Mouse (Mus musculus): ENCODE results near the gene Olfr1358.
"Not testable (repeated sequence)": the region's sequence is repeated elsewhere in the genome, so short reads cannot be mapped to it uniquely, and the experiment has no call there.

Olfr1358 gene

GRCm38 (mm10) chr10:78517128-78517527 is at the start of gene Olfr1358:
TSS of gene Olfr1358 (plus strand) at chr10:78517428.
- DNase-seq (ENCODE audit: low spot score in 2 of 2): no peak

- DNase-seq (ENCODE audit: low spot score in 2 of 2): no peak
Measured at GRCm38 (mm10) chr10:78467761-78468310, 49.4 kb upstream of the Olfr1358 start.

DNA sequence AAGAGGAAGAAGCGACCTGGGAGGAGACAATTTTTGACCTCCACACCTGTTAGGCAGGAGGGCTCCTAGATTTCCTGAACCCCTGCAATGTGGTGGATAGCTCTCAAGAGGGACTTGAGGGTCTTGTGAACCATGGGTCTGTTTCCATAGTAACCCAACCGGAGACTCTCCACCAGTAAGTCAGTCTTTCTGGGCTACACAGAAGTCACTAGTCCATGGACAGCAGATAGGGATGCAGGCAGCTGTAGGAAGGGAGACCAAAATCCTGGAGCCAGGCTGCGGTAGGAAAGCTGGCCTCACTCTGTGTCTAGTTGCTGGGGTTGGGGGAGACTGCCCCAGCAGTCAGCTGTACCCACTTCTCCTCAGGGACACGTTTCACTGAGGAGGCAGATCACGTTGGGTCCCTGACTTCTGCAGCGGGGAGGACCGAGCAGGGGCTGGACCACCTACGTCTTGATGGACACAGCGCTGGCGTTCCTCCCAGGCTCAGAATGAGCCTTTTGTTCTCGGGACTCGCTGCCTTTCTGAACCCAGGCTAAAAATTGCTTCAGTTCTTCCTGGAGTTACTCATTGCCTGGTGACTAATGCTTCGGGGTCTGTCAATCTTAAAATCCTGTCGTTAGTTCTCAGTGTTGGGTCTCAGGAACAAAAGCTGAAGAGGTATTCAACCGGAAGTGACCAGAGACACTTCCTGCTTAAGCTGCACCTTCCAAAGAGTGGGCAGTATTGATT is 46.5 kb upstream of the Olfr1358 start:
- no peak for DNase-seq (ENCODE audit: low spot score in 2 of 2)

GRCm38 (mm10) chr10:78472046-78472445 is 45.2 kb upstream of the Olfr1358 start:
- DNase-seq (ENCODE audit: low spot score in 2 of 2): no peak

- no peak for DNase-seq (ENCODE audit: low spot score in 2 of 2)
Measured at GRCm38 (mm10) chr10:78473434-78473833, 43.8 kb upstream of the Olfr1358 start.

DNA sequence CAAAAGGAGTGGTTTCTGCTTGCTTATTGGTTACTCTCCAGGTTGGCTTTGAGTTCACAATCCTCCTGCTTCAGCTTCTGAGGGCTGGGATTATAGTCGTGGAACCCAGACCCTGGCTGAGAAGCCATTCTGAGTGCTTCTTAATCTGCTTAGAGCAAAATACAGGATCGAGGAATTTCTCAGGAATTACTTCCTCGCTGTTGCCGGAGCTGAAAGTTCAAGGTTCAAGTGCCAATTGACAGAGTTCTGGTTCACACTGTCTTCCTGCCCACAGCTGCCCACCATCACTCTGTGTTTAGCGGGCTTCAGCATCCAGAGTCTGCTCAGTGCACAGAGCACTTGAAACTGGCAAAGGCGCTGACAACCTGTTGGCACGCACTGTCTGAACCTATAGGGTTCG is 42.5 kb upstream of the Olfr1358 start:
- no peak for DNase-seq (ENCODE audit: low spot score in 2 of 2)

- DNase-seq (ENCODE audit: low spot score in 2 of 2): no peak
Measured at GRCm38 (mm10) chr10:78476821-78477220, 40.4 kb upstream of the Olfr1358 start.

- no peak for DNase-seq (ENCODE audit: low spot score in 2 of 2)
Measured at GRCm38 (mm10) chr10:78480954-78481927, 36.0 kb upstream of the Olfr1358 start.

- no peak for DNase-seq (ENCODE audit: low spot score in 2 of 2)
Measured at GRCm38 (mm10) chr10:78481928-78482499, 35.2 kb upstream of the Olfr1358 start.

- DNase-seq (ENCODE audit: low spot score in 2 of 2): not testable (repeated sequence)
Measured at GRCm38 (mm10) chr10:78485369-78485768, 31.9 kb upstream of the Olfr1358 start.

DNA sequence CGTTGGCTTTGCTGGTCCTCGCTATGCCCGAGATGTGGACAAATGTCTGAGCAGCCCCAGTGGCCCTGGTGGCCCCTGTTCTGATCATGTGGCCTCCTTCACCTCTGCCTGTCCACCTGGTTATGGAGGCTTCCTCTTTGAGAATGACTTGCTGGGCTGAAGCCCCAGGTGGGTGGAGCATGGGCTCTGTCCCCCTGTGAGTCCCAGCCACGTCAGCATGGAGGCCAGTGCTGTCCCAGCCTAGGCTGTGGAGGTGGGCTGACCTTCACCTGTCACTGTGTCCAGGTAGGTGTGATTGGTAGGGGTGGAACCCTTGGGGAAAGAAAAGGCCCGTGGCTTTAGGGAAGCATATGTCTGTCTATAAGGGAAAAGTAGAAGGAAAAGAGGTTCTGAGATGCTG is 30.4 kb upstream of the Olfr1358 start:
- no peak for DNase-seq (ENCODE audit: low spot score in 2 of 2)

- peak; percentile 56 to 69 for DNase-seq (ENCODE audit: low spot score in 2 of 2)
Measured at GRCm38 (mm10) chr10:78487431-78488086, 29.7 kb upstream of the Olfr1358 start.

DNA sequence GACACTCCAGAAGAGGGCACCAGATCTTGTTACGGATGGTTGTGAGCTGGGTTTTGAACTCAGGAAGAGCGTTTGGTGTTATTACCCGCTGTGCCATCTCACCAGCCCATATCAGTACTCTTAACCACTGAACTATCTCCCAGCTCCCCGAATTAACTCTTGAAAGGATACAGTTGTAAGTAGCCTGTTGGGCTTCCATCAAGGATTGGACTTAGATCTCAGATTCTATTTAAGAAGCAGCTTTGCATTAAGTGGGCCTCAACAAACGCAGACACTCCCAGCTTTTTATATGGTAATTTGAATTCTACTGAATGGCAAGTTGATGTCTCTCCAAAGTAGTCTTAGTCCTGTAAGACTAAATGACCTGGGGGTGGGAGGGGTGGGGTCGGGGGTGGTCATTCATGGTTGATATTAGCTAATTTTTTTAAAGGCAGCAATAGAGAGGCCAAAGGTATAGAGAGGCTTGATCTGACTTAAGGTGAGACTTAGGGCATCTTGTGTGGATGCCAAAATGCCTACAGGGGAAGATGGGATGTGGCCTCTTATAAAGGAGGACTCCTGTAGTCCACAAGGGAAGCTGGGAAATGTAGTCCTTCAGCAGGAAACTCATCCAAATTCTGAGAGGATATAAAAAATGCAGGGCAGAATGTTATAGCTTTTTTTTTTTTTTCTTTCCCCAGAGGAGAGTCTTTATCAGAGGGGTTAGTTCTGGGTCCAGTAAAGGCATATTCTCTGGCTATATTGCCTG is 14.1 kb upstream of the Olfr1358 start:
- no peak for DNase-seq (ENCODE audit: low spot score in 2 of 2)

DNA sequence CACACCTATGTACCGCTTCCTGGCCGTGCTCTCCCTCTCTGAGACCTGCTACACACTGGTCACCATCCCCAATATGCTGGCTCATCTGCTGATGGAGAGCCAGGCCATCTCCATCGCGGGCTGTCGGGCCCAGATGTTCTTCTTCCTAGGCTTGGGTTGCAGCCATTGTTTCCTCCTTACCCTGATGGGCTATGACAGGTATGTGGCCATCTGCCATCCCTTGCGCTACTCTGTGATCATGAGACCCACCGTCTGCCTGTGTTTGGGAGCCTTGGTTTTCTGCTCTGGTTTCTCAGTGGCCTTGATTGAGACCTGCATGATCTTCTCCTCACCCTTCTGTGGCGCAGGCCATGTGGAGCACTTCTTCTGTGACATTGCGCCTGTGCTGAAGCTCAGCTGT is 2.6 kb downstream of the Olfr1358 start:
- no peak for DNase-seq (ENCODE audit: low spot score in 2 of 2)

DNA sequence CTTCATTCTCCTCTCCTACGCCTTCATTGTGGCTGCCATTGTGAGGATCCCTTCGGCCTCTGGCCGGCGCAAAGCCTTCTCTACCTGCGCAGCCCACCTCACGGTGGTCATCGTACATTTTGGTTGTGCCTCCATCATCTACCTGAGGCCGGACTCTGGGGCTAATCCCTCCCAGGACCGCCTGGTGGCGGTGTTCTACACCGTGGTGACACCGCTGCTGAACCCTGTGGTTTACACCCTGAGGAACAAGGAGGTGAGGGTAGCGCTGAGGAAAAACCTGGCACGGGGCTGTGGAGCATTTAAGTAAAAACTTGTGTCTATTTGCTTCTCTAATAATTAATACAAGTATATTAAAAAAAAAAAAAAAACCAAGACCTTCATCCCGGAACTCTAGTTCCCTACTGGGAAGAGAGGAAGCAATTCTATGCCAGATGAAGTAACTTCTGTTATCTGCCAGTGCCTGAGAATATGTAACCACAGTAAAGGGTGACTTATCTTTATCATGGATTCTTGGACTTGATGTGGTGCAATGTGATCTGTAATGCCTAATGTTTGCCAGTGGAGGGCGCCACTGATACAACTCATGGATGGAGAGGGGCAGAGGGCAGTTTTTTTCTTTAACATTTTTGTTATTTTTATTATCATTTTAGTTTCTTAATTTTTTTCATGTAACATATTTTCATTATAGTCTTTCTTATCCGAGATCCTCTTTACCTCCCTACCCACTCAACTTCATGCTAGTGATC is 3.2 kb downstream of the Olfr1358 start:
- no peak for DNase-seq (ENCODE audit: low spot score in 2 of 2)

DNA sequence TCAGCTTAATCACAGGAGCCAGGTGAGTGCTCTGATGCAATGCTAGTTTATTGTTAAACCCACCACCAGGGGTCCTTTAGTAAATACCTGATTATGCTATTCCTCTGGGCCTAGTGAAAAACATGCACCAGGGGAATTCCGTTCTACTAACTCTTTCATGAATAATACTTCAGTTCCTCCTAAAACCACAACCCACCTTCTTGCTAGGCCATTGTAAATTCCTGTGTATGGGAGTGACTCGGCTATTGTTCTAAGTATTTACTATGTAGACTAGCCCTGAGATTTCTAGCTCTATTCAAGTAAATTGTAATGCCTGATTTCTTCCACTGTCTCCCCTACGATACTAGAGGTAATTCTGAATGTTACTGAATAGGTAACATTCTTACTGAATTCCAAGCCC is 7.8 kb downstream of the Olfr1358 start:
- DNase-seq (ENCODE audit: low spot score in 2 of 2): not testable (repeated sequence)

DNA sequence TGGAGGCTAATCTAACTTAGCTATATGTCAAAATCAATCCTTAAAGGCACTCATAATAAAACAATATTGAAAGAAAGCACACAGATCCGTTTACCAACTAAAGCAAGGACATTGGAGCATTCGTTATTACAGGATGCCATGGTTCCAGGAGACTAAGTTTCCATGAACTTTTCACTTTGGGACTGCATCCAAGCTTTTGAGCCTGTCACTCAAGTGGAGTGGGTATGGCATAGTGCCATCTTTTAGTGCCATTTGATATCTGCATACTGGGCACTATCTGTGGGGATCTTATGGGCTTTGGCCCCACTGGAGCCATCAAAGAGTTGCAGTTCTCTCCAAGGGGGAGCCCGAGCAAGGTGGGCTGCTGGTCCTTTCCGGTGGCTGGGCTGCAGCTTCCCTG is 8.3 kb downstream of the Olfr1358 start:
- DNase-seq (ENCODE audit: low spot score in 2 of 2): no peak

DNA sequence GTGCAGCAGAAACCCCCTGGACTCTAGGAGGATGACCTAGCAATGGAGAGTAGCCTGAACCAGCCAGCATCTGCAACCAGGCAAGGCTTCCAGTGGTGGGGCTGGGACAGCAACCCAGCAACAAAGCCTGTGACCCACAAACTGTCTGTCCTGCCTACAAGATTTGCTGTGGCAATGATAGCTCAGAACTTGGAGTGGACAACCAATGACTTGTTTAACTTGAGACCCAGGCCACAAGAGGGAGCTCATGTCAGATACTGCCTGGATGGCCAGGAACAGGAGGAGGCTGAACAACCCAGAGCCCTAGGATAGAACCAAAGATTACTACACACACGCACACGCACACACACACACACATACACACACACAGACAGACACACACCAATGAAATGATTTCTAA is 23.7 kb downstream of the Olfr1358 start:
- DNase-seq (ENCODE audit: low spot score in 2 of 2): no peak

DNA sequence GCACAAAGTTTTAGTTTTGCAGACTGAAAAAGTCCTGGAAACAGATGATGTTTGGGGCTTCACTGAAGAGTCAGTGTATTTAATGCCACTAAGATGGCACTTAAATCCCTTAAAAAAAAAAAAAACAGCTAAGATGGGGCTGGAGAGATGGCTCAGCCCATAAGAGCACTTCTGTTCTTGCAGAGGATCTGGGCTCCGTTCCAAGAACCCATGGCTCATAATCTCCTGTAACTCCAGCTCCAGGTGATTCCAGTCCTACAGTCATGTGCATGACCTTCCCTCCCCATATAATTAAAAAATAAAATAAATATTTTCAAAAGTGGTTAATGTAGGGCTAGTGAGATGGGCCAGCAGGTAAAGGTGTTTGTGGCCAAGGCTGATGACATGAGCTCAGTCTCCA is 47.8 kb downstream of the Olfr1358 start:
- DNase-seq (ENCODE audit: low spot score in 2 of 2): no peak

DNA sequence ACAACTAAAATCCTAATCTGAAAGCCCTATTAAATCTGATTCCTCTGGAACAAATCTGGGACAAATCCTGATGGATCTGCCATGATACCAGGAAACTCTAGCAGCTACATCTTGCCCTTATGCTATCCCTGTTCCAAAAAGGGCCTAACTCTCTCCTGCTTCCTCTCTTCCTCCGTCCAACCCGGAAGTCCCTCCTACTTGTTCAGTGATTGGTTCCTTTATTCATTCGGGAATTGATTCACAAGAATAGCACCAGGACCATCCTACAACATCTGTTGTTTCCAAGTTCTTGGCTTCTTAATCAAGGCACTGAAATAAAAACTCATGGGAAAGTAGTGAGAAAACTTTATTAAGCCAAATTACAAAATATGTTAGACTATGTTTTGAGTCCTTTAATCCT is 52.0 kb downstream of the Olfr1358 start:
- DNase-seq (ENCODE audit: low spot score in 2 of 2): no peak
